Mouse (Mus musculus): ENCODE results near the gene Nfic. TPM values are rescaled to one million over a fixed set of nuclear protein-coding genes. Genes with fewer than 3 reads are reported as not detected.

The Nfic gene
- polyA plus RNA-seq, 1 experiment from 2014 or later, result 16.6 TPM

GRCm38 (mm10) chr10:81430831-81431525 lies 24.5 kb downstream of the Nfic start:
- Histone ChIP-seq H3K27ac (ENCODE audit: low read depth, low read length) (peak overlapping the region; percentile 92), H3K9ac (ENCODE audit: low read length) (peak overlapping the region; percentile 90), H3K36me3 (ENCODE audit: control insufficient read depth, insufficient read depth, low read length) (no peaks in the 10 kb centered on the region), H3K4me1 (ENCODE audit: control insufficient read depth, insufficient read depth, low read length) (peaks cover 28% of the 10 kb centered on the region), H3K27me3 (replicated peaks; ENCODE audit: control insufficient read depth, insufficient read depth, low read length) (0 out of 2 replicates have a peak, but pooled peaks cover 8% of the 10 kb centered on the region), H3K4me2 (ENCODE audit: low read length) (peak overlapping the region; percentile 88), H3K4me3 (ENCODE audit: low read depth, low read length) (peak overlapping the region; percentile 77), H3K9me3 (replicated peaks; ENCODE audit: control insufficient read depth, low read length) (no peaks in the 10 kb centered on the region)
- DNase-seq (ENCODE audit: low spot score) (peak; percentile 63), ATAC-seq (peak; percentile 13)
- under 1% methylated on average over 41 of the region's 70 CpGs for WGBS

GRCm38 (mm10) chr10:81430141-81430830 lies 25.1 kb downstream of the Nfic start:
- Histone ChIP-seq H3K36me3 (ENCODE audit: control insufficient read depth, insufficient read depth, low read length) (no peaks in the 10 kb centered on the region), H3K27ac (ENCODE audit: low read depth, low read length) (peak overlapping the region; percentile 92), H3K9me3 (replicated peaks; ENCODE audit: control insufficient read depth, low read length) (no peaks in the 10 kb centered on the region), H3K27me3 (replicated peaks; ENCODE audit: control insufficient read depth, insufficient read depth, low read length) (0 out of 2 replicates have a peak, but pooled peaks cover 8% of the 10 kb centered on the region), H3K4me3 (ENCODE audit: low read depth, low read length) (peak overlapping the region; percentile 77), H3K4me2 (ENCODE audit: low read length) (peak overlapping the region; percentile 88), H3K4me1 (ENCODE audit: control insufficient read depth, insufficient read depth, low read length) (peaks cover 30% of the 10 kb centered on the region), H3K9ac (ENCODE audit: low read length) (peak overlapping the region; percentile 90)
- ATAC-seq, result peak; percentile 29
- DNase-seq (ENCODE audit: low spot score), result peak; percentile 81
- WGBS, result under 1% methylated on average over 45 of the region's 89 CpGs

DNA sequence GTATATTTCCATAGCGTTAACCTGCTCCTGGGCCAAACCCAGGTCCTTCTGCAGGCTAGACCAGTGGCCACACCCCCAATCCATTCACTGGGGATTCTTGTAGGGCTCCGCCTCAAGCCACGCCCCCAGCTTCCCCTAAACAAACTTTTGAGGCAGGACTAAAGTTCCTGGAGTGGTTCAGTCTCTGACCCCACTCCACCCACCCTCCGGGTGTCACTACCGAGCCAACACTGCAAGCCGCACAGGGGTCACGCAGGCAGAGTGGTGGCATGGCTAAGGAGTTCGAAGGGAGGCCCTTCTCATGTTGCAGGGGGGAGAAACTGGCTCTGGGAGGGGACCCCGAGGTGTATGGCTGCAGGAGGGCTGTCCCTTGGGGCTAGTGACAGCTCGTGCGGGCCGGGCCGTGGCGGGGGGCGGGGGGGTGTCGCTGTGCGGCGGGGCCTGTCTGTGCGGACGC lies 25.8 kb downstream of the Nfic start:
- Histone ChIP-seq H3K9ac (ENCODE audit: low read length) (peak overlapping the region; percentile 90), H3K9me3 (replicated peaks; ENCODE audit: control insufficient read depth, low read length) (no peaks in the 10 kb centered on the region), H3K4me3 (ENCODE audit: low read depth, low read length) (peak overlapping the region; percentile 77), H3K27ac (ENCODE audit: low read depth, low read length) (peak overlapping the region; percentile 92), H3K27me3 (replicated peaks; ENCODE audit: control insufficient read depth, insufficient read depth, low read length) (0 out of 2 replicates have a peak, but pooled peaks cover 8% of the 10 kb centered on the region), H3K36me3 (ENCODE audit: control insufficient read depth, insufficient read depth, low read length) (no peaks in the 10 kb centered on the region), H3K4me2 (ENCODE audit: low read length) (peak overlapping the region; percentile 88), H3K4me1 (ENCODE audit: control insufficient read depth, insufficient read depth, low read length) (peaks cover 29% of the 10 kb centered on the region)
- DNase-seq (ENCODE audit: low spot score), result peak; percentile 87
- peak; percentile 5 for ATAC-seq
- under 1% methylated on average over 20 of the region's 20 CpGs for WGBS

- H3K9ac ChIP-seq (ENCODE audit: low read length), result no peak overlapping the region
- H3K27me3 ChIP-seq (replicated peaks; ENCODE audit: control insufficient read depth, insufficient read depth, low read length), result 0 out of 2 replicates have a peak, but pooled peaks cover 8% of the 10 kb centered on the region
- no peak overlapping the region for H3K27ac ChIP-seq (ENCODE audit: low read depth, low read length)
- ATAC-seq (no peak), DNase-seq (ENCODE audit: low spot score) (no peak)
- whole genome bisulfite sequencing, result 35% methylated on average over 2 of the region's 2 CpGs
- no peaks in the 10 kb centered on the region for H3K36me3 ChIP-seq (ENCODE audit: control insufficient read depth, insufficient read depth, low read length)
- peak overlapping the region; percentile 88 for H3K4me2 ChIP-seq (ENCODE audit: low read length)
- H3K4me1 ChIP-seq (ENCODE audit: control insufficient read depth, insufficient read depth, low read length), result peaks cover 32% of the 10 kb centered on the region
- H3K9me3 ChIP-seq (replicated peaks; ENCODE audit: control insufficient read depth, low read length), result no peaks in the 10 kb centered on the region
- 0 out of 2 replicates have a peak overlapping the region, but pooled peaks have one; percentile 77 for H3K4me3 ChIP-seq (ENCODE audit: low read depth, low read length)
These were observed 26.3 kb downstream of the Nfic start for GRCm38 (mm10) chr10:81429092-81429491.

- no peak for ATAC-seq
- DNase-seq (ENCODE audit: low spot score), result no peak
- H3K9ac ChIP-seq (ENCODE audit: low read length), result no peak overlapping the region
- no peaks in the 10 kb centered on the region for H3K36me3 ChIP-seq (ENCODE audit: control insufficient read depth, insufficient read depth, low read length)
- no peaks in the 10 kb centered on the region for H3K9me3 ChIP-seq (replicated peaks; ENCODE audit: control insufficient read depth, low read length)
- H3K4me2 ChIP-seq (ENCODE audit: low read length), result no peak overlapping the region
- no peak overlapping the region; the same call in 1 of the 2 replicates for H3K27ac ChIP-seq (ENCODE audit: low read depth, low read length)
- 91% methylated on average over 7 of the region's 7 CpGs for WGBS
- H3K4me1 ChIP-seq (ENCODE audit: control insufficient read depth, insufficient read depth, low read length), result peaks cover 30% of the 10 kb centered on the region
- H3K4me3 ChIP-seq (ENCODE audit: low read depth, low read length), result no peak overlapping the region
- H3K27me3 ChIP-seq (replicated peaks; ENCODE audit: control insufficient read depth, insufficient read depth, low read length), result 0 out of 2 replicates have a peak, but pooled peaks cover 8% of the 10 kb centered on the region
These were observed 26.9 kb downstream of the Nfic start for GRCm38 (mm10) chr10:81428507-81428870.

GRCm38 (mm10) chr10:81427804-81428506 lies 27.5 kb downstream of the Nfic start:
- 0 out of 2 replicates have a peak, but pooled peaks cover 8% of the 10 kb centered on the region for H3K27me3 ChIP-seq (replicated peaks; ENCODE audit: control insufficient read depth, insufficient read depth, low read length)
- peaks cover 27% of the 10 kb centered on the region for H3K4me1 ChIP-seq (ENCODE audit: control insufficient read depth, insufficient read depth, low read length)

DNA sequence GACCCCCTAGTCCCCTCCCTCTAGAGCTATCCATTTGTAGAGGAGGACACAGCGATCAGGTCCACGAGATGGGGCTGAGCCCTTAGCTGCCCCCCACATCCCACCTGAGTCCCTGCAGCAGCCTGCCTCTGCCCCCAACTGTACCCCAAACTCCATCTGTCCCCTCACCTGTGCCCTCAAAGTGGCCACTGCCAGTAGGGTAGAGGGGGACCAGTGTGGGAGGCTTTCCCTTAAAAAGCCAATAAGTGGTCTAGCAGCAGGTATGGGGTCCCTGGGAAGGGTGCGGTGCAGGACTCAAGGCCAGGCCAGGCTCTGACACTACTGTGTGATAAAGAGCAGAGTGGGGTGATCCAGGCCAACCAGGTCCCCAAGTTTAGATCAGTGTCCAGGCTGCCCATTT lies 28.1 kb downstream of the Nfic start:
- peaks cover 23% of the 10 kb centered on the region for H3K4me1 ChIP-seq (ENCODE audit: control insufficient read depth, insufficient read depth, low read length)

More at GRCm38 (mm10) chr10:81427804-81428506, 27.5 kb downstream of the Nfic start:
- Histone ChIP-seq H3K36me3 (ENCODE audit: control insufficient read depth, insufficient read depth, low read length) (no peaks in the 10 kb centered on the region), H3K27ac (ENCODE audit: low read depth, low read length) (no peak overlapping the region), H3K9me3 (replicated peaks; ENCODE audit: control insufficient read depth, low read length) (no peaks in the 10 kb centered on the region), H3K4me2 (ENCODE audit: low read length) (no peak overlapping the region), H3K4me3 (ENCODE audit: low read depth, low read length) (no peak overlapping the region), H3K9ac (ENCODE audit: low read length) (no peak overlapping the region)
- DNase-seq (ENCODE audit: low spot score) (no peak), ATAC-seq (no peak)
- 77% methylated on average over 8 of the region's 8 CpGs for WGBS

GRCm38 (mm10) chr10:81426897-81427296 lies 28.5 kb downstream of the Nfic start:
- peak overlapping the region; percentile 71 for H3K4me2 ChIP-seq (ENCODE audit: low read length)
- H3K9ac ChIP-seq (ENCODE audit: low read length), result peak overlapping the region; percentile 58
- peak overlapping the region; percentile 37 for H3K4me3 ChIP-seq (ENCODE audit: low read depth, low read length)
- ATAC-seq (no peak), DNase-seq (ENCODE audit: low spot score) (no peak)
- H3K36me3 ChIP-seq (ENCODE audit: control insufficient read depth, insufficient read depth, low read length), result no peaks in the 10 kb centered on the region
- H3K27ac ChIP-seq (ENCODE audit: low read depth, low read length), result peak overlapping the region; percentile 9; the same call in 1 of the 2 replicates
- H3K4me1 ChIP-seq (ENCODE audit: control insufficient read depth, insufficient read depth, low read length), result peaks cover 23% of the 10 kb centered on the region
- H3K9me3 ChIP-seq (replicated peaks; ENCODE audit: control insufficient read depth, low read length), result no peaks in the 10 kb centered on the region
- H3K27me3 ChIP-seq (replicated peaks; ENCODE audit: control insufficient read depth, insufficient read depth, low read length), result 0 out of 2 replicates have a peak, but pooled peaks cover 8% of the 10 kb centered on the region
- 1% methylated on average over 36 of the region's 38 CpGs for WGBS

More for the DNA sequence above, 28.1 kb downstream of the Nfic start:
- DNase-seq (ENCODE audit: low spot score), result no peak
- Histone ChIP-seq H3K27ac (ENCODE audit: low read depth, low read length) (no peak overlapping the region), H3K9me3 (replicated peaks; ENCODE audit: control insufficient read depth, low read length) (no peaks in the 10 kb centered on the region), H3K4me2 (ENCODE audit: low read length) (peak overlapping the region; percentile 71), H3K27me3 (replicated peaks; ENCODE audit: control insufficient read depth, insufficient read depth, low read length) (0 out of 2 replicates have a peak, but pooled peaks cover 8% of the 10 kb centered on the region), H3K4me3 (ENCODE audit: low read depth, low read length) (peak overlapping the region; percentile 37), H3K9ac (ENCODE audit: low read length) (peak overlapping the region; percentile 58; the same call in 1 of the 2 replicates), H3K36me3 (ENCODE audit: control insufficient read depth, insufficient read depth, low read length) (no peaks in the 10 kb centered on the region)
- WGBS, result 33% methylated on average over 3 of the region's 3 CpGs
- ATAC-seq, result no peak

Measured in forebrain, embryonic 14.5 days (tissue).